Mouse (Mus musculus) spleen, adult 2 months (tissue): Measurements from ENCODE around the gene Tfap2e. TPM values are rescaled to one million over a fixed set of nuclear protein-coding genes. Genes with fewer than 3 reads are reported as not detected.

Source experiments
- DNase-seq, 2 experiments: peaks; one replicate each; pipeline versions ENCODE4 v3.0.0 to v3.0.0-alpha.2; 2012 to 2021; ENCODE audit warnings: low spot score in 2 of 2, low read depth in 1 of 2
- H3K27ac ChIP-seq: fragments of 200-500 bp; 2 replicates; pipeline ENCODE4 v1.5.1; 2012; ENCODE audit warnings: low read length, inconsistent platforms; ENCODE audit not compliant: insufficient read depth
- H3K27me3 ChIP-seq: fragments of 200-500 bp; 2 replicates; pipeline ENCODE4 v1.6.1; 2012; ENCODE audit warnings: mild to moderate bottlenecking, moderate library complexity, low read length, inconsistent platforms; ENCODE audit not compliant: control insufficient read depth, insufficient read depth
- H3K36me3 ChIP-seq: fragments of 200-500 bp; 2 replicates; pipeline ENCODE4 v1.6.1; 2012; ENCODE audit warnings: mild to moderate bottlenecking, low read length, inconsistent platforms; ENCODE audit not compliant: control insufficient read depth, insufficient read depth
- H3K4me1 ChIP-seq: fragments of 200-500 bp; 2 replicates; pipeline ENCODE4 v1.6.1; 2011; ENCODE audit warnings: inconsistent platforms; ENCODE audit not compliant: control insufficient read depth, insufficient read depth, insufficient read length
- H3K4me3 ChIP-seq: fragments of 200-500 bp; 2 replicates; pipeline ENCODE4 v1.5.1; 2011; ENCODE audit warnings: mild to moderate bottlenecking, inconsistent platforms; ENCODE audit not compliant: insufficient read depth, insufficient read length; ENCODE audit errors: extremely low read depth
- CTCF ChIP-seq: fragments of 200-500 bp; IDR thresholded peaks from 2 replicates; pipeline ENCODE4 v1.5.1; 2011; ENCODE audit warnings: mild to moderate bottlenecking, inconsistent platforms; ENCODE audit not compliant: insufficient read depth, insufficient read length, insufficient replicate concordance; ENCODE audit errors: extremely low read depth
- POLR2A ChIP-seq: fragments of 200-500 bp; IDR thresholded peaks from 2 replicates; pipeline ENCODE4 v1.6.1; 2011; ENCODE audit warnings: low read depth, low read length, inconsistent platforms
- WGBS: fragments of 180-500 bp; shearing (Covaris S2); methylation state at CpG from one replicate; pipeline ENCODE4 v1.1.7; 2018; 5-methylcytosine and 5-hydroxymethylcytosine counted together
- polyA plus RNA-seq: library from polyadenylated mRNA; depleted of rRNA; stranded (reverse); fragments of >200 nt; gene quantifications from 2 replicates; pipeline ENCODE4 v1.2.3, GENCODE M21; 2012

The Tfap2e gene
- polyA plus RNA-seq, 1 experiment, result 0.05 TPM

DNA sequence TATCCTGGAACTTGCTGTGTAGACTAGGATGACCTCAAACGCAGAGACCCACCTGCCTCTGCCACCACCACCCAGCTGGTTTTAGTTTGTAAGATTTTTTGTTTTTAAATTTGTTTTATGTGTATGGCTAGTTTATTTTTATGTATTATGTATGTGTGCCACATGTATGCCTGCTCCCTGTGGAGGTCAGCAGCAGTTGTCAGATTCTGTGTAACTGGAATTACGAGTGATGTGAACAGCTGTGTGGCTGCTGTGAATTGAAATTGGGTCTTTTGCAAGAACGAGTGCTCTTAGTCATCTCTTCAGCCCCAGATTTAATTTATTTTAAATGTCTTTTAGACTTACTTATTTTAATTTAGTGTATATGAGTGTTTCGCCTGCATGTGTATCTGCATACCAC, 39.1 kb downstream of the Tfap2e start:
- no peak for DNase-seq
- Histone ChIP-seq H3K4me1 (no peaks in the 10 kb centered on the region), H3K27me3 (no peaks in the 10 kb centered on the region), H3K4me3 (no peak overlapping the region), H3K27ac (no peak overlapping the region), H3K36me3 (peaks cover 8% of the 10 kb centered on the region)
- TF ChIP-seq POLR2A (no peak), CTCF (no peak)
- WGBS, result 91% methylated on average over 4 of the region's 4 CpGs

DNA sequence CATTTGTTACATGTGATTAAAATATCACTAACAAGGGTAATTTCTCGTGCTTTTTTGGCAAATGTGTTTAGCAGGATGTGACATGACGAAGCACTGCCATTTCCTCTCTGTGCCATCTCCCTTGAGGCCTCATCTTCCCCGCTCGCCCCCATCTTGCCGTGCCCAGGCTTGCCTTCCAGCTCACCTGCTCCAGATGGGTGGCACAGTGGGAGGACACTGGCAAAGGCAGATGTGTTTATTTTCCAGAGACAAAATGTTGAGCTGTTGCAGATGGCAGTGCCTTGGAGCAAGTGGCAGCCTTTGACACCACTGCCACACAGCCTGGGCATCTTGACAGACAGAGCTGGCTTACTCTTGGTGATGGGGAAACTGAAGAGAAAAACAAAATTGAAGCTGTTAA, 43.0 kb downstream of the Tfap2e start:
- no peak overlapping the region for H3K4me3 ChIP-seq
- no peak for DNase-seq
- H3K27me3 ChIP-seq, result no peaks in the 10 kb centered on the region
- H3K27ac ChIP-seq, result no peak overlapping the region
- H3K36me3 ChIP-seq, result peaks cover 10% of the 10 kb centered on the region
- WGBS, result 73% methylated on average over 5 of the region's 5 CpGs
- H3K4me1 ChIP-seq, result no peaks in the 10 kb centered on the region
- TF ChIP-seq POLR2A, result no peak
- no peak for TF ChIP-seq CTCF

- peaks cover 25% of the 10 kb centered on the region for H3K36me3 ChIP-seq
- 95% methylated on average over 2 of the region's 2 CpGs for WGBS
Measured at GRCm38 (mm10) chr4:126689457-126689856, 46.6 kb downstream of the Tfap2e start.

GRCm38 (mm10) chr4:126683084-126683483, 53.0 kb downstream of the Tfap2e start:
- no peaks in the 10 kb centered on the region; the same call in 1 of the 2 replicates for H3K4me1 ChIP-seq
- TF ChIP-seq POLR2A (no peak), CTCF (no peak)
- H3K27me3 ChIP-seq, result no peaks in the 10 kb centered on the region
- WGBS, result 11% methylated on average over 3 of the region's 3 CpGs
- no peak overlapping the region for H3K27ac ChIP-seq
- peaks cover 18% of the 10 kb centered on the region for H3K36me3 ChIP-seq
- no peak overlapping the region for H3K4me3 ChIP-seq
- no peak for DNase-seq

More at GRCm38 (mm10) chr4:126689457-126689856, 46.6 kb downstream of the Tfap2e start:
- H3K4me3 ChIP-seq, result no peak overlapping the region
- no peak overlapping the region for H3K27ac ChIP-seq
- H3K4me1 ChIP-seq, result no peaks in the 10 kb centered on the region
- no peak for DNase-seq
- H3K27me3 ChIP-seq, result no peaks in the 10 kb centered on the region
- TF ChIP-seq POLR2A, result no peak
- TF ChIP-seq CTCF, result no peak

- 59% methylated on average over 5 of the region's 5 CpGs for WGBS
- H3K36me3 ChIP-seq, result peaks cover 14% of the 10 kb centered on the region
- TF ChIP-seq CTCF, result no peak
- TF ChIP-seq POLR2A, result no peak
Measured at GRCm38 (mm10) chr4:126682298-126682697, 53.7 kb downstream of the Tfap2e start.

GRCm38 (mm10) chr4:126677054-126678003, 58.7 kb downstream of the Tfap2e start, which contains the start of gene Psmb2:
Psmb2 (plus strand) TSS chr4:126677630.
- peak within 1 kb of the TSS; percentile 88 for H3K4me3 ChIP-seq
- peak; percentile 95 to 96 for DNase-seq
- no peaks in the 10 kb centered on the region for H3K27me3 ChIP-seq
- no peaks in the 10 kb centered on the region; the same call in 1 of the 2 replicates for H3K4me1 ChIP-seq
- no peaks in the 10 kb centered on the region for H3K36me3 ChIP-seq
- 3% methylated on average over 48 of the region's 48 CpGs for WGBS
- TF ChIP-seq POLR2A (peak; percentile 44), CTCF (no peak)
- peak within 1 kb of the TSS; percentile 57 for H3K27ac ChIP-seq

More at GRCm38 (mm10) chr4:126682298-126682697, 53.7 kb downstream of the Tfap2e start:
- DNase-seq, result no peak
- Histone ChIP-seq H3K4me1 (no peaks in the 10 kb centered on the region; the same call in 1 of the 2 replicates), H3K27ac (no peak overlapping the region), H3K27me3 (no peaks in the 10 kb centered on the region), H3K4me3 (no peak overlapping the region; the same call in 1 of the 2 replicates)
